Mouse (Mus musculus) heart, adult 2 months (tissue): ENCODE measurements around the gene Ttc16. TPM values are rescaled to one million over a fixed set of nuclear protein-coding genes. Genes with fewer than 3 reads are reported as not detected.

ENCODE experiments used
- DNase-seq, 2 experiments: peaks; one replicate each; pipeline ENCODE4 v3.0.0; 2021
- H3K27ac ChIP-seq: fragments of 200-600 bp; 2 replicates; pipeline ENCODE4 v1.8.1; 2022
- H3K27me3 ChIP-seq: fragments of 200-500 bp; 2 replicates; pipeline ENCODE4 v1.6.1; 2012; ENCODE audit warnings: mild to moderate bottlenecking, low read length, inconsistent platforms, mixed read lengths; ENCODE audit not compliant: control insufficient read depth, insufficient read depth
- H3K36me3 ChIP-seq: fragments of 200-500 bp; 2 replicates; pipeline ENCODE4 v1.6.1; 2012; ENCODE audit warnings: low read length, inconsistent platforms; ENCODE audit not compliant: control insufficient read depth, insufficient read depth
- H3K4me1 ChIP-seq: fragments of 200-500 bp; 2 replicates; pipeline ENCODE4 v1.6.1; 2011; ENCODE audit warnings: low read length; ENCODE audit not compliant: control insufficient read depth, insufficient read depth
- H3K4me3 ChIP-seq: fragments of 200-600 bp; 2 replicates; pipeline ENCODE4 v1.8.1; 2022
- H3K79me2 ChIP-seq: fragments of 200-500 bp; replicated peaks from 2 replicates; pipeline ENCODE4 v1.6.1; 2012; ENCODE audit warnings: mild to moderate bottlenecking, inconsistent platforms, low read length, moderate library complexity, mixed read lengths; ENCODE audit not compliant: control insufficient read depth, insufficient read depth
- H3K9ac ChIP-seq: fragments of 200-500 bp; 2 replicates; pipeline ENCODE4 v1.6.1; 2012; ENCODE audit warnings: low read depth, mild to moderate bottlenecking, control low read depth, inconsistent platforms, low read length, mixed read lengths
- CTCF ChIP-seq: fragments of 200-600 bp; IDR thresholded peaks from 2 replicates; pipeline ENCODE4 v1.8.1; 2022; ENCODE audit warnings: antibody characterized with exemption, mild to moderate bottlenecking, moderate library complexity
- EP300 ChIP-seq: fragments of 200-500 bp; IDR thresholded peaks from 2 replicates; pipeline ENCODE4 v1.6.1; 2011; ENCODE audit warnings: low read depth, low read length, control low read depth; ENCODE audit not compliant: insufficient read depth
- POLR2A ChIP-seq: fragments of 200-500 bp; IDR thresholded peaks from 2 replicates; pipeline ENCODE4 v1.6.1; 2011; ENCODE audit warnings: mild to moderate bottlenecking, low read depth, low read length, control low read depth; ENCODE audit not compliant: insufficient read depth
- WGBS: fragments of 180-500 bp; shearing (Covaris S2); methylation state at CpG from one replicate; pipeline ENCODE4 v1.1.7; 2018; 5-methylcytosine and 5-hydroxymethylcytosine counted together
- intact Hi-C: fragments of 180-260 bp; cut with DNase I; formaldehyde crosslinking; loops from one replicate; pipeline ENCODE4 v1.15.1; 2025
- microRNA-seq, 2 experiments: library from miRNA; unstranded; fragments of <30 nt; microRNA quantifications; one replicate each; pipeline ENCODE4 v1.2.0; 2021
- polyA plus RNA-seq: library from polyadenylated mRNA; depleted of rRNA; stranded (reverse); fragments of >200 nt; gene quantifications from 2 replicates; pipeline ENCODE4 v1.2.3, GENCODE M21; 2012; rRNA removed
- total RNA-seq, 2 experiments: library from RNA; stranded (reverse); gene quantifications; 2 replicates each; pipeline ENCODE4 v1.2.3; 2021

The Ttc16 gene
- total and polyA plus RNA-seq, 3 experiments: 0.10 to 0.98 (median 0.11) TPM

DNA sequence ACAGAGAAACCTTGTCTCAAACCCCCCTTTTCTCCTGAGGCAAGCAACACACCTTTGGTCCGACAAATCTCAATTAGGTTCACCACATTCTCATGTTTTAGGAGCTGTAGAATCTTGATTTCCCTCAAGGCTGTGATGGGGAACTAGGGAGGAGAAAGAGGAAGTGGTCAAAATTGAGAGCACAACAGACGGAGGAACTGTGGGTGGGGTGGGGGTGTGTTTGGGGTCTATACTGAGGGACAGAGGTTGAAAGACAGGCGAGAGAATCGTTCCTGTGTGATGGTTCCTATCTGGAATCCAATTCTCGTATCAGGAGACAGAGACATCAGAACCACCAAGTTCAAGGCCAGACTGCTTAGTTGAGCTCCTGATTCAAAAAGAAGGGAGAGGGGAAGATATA, 65.0 kb downstream of the Ttc16 start:
- 68% methylated on average over 5 of the region's 5 CpGs for WGBS
- intact Hi-C loops: loop anchor here (5.0 kb wide), 1 partner anchor 137 kb away; the partner anchor contains the start of gene Stxbp1
- Histone ChIP-seq H3K79me2 (peaks cover 2% of the 10 kb centered on the region), H3K27me3 (no peaks in the 10 kb centered on the region), H3K36me3 (peaks cover 4% of the 10 kb centered on the region; the same call in 1 of the 2 replicates), H3K9ac (no peak overlapping the region), H3K27ac (no peak overlapping the region), H3K4me1 (peaks cover 16% of the 10 kb centered on the region), H3K4me3 (no peak overlapping the region)
- TF ChIP-seq POLR2A: no peak
- no peak for TF ChIP-seq EP300
- TF ChIP-seq CTCF: no peak
- no peak for DNase-seq

DNA sequence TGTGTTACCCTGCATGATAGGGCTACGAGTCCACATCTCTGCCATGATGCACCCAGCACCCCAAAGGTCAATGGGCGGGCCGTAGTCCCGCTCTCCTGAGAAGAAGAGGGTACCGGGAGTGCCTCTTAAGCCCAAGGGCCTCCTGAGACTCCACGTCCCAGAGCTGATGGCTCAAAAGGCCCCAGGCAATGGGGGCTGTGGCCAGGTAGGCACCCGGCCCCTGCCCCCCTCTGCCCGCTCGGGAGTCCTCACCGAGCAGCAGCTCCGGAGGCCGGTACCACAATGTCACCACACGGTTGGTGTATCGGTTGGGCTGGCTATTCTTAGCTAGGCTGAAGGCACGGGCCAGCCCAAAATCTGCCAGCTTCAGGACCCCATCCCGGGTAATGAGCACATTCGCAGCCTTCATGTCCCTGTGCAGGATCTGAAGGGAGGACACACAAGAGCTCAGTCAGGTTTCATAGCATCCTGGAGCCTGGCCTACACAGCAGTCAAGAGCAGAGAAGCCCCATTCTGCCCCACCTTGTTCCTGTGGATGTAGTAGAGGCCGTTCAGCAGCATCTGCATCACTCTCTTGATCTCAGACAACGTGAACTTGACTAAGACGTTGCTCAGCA, 65.8 kb downstream of the Ttc16 start:
- TF ChIP-seq EP300: no peak
- no peak for TF ChIP-seq CTCF
- no peak for TF ChIP-seq POLR2A
- H3K27ac ChIP-seq: no peak overlapping the region
- H3K4me3 ChIP-seq: no peak overlapping the region
- WGBS: 85% methylated on average over 20 of the region's 20 CpGs
- H3K9ac ChIP-seq: no peak overlapping the region
- H3K79me2 ChIP-seq: peaks cover 2% of the 10 kb centered on the region
- H3K36me3 ChIP-seq: peaks cover 4% of the 10 kb centered on the region; the same call in 1 of the 2 replicates
- intact Hi-C loops: loop anchor here (5.0 kb wide), 1 partner anchor 138 kb away; the partner anchor contains the start of gene Stxbp1
- H3K4me1 ChIP-seq: peaks cover 12% of the 10 kb centered on the region
- no peaks in the 10 kb centered on the region for H3K27me3 ChIP-seq
- no peak for DNase-seq

- Histone ChIP-seq H3K27ac (no peak overlapping the region), H3K9ac (no peak overlapping the region), H3K36me3 (peaks cover 4% of the 10 kb centered on the region; the same call in 1 of the 2 replicates), H3K4me1 (peaks cover 4% of the 10 kb centered on the region), H3K4me3 (no peak overlapping the region), H3K79me2 (peaks cover 2% of the 10 kb centered on the region), H3K27me3 (no peaks in the 10 kb centered on the region)
- intact Hi-C loops: no loop called here
- 41% methylated on average over 3 of the region's 3 CpGs for WGBS
- TF ChIP-seq POLR2A (no peak), EP300 (no peak), CTCF (peak; percentile 93; the same call in 1 of the 2 replicates)
- peak in 1 of 2 experiments; percentile 71 for DNase-seq
Measured at GRCm38 (mm10) chr2:32708643-32709042, 66.8 kb downstream of the Ttc16 start.

Small RNAs within 50 kb of the gene (microRNA-seq; reads per million reads assigned to microRNA genes)
- gene Mir2861: 0 reads per million in 2 experiments
- 0 reads per million in 2 experiments for gene Mir3960

Other genes starting within 250 kb of the Ttc16 start
- 1 to 10 TPM; 7.0 to 7.1 TPM for gene Fam102a, start 240.3 kb downstream of the Ttc16 start, total RNA-seq
- 9.2 and 10.6 TPM in 2 replicates for gene Fam102a, start 240.3 kb downstream of the Ttc16 start, polyA plus RNA-seq
- gene Dpm2, start 204.8 kb downstream of the Ttc16 start, total RNA-seq: 10 to 100 TPM; 17.4 to 18.0 TPM
- 65.3 and 69.2 TPM in 2 replicates for gene Dpm2, start 204.8 kb downstream of the Ttc16 start, polyA plus RNA-seq
- gene Pip5kl1, start 200.8 kb downstream of the Ttc16 start, total RNA-seq: not detected
- gene Pip5kl1, start 200.8 kb downstream of the Ttc16 start, polyA plus RNA-seq: 0.25 TPM in 1 of 2 replicates, not detected in the other
- not detected for gene 9430097D07Rik, start 199.9 kb downstream of the Ttc16 start, total RNA-seq
- not detected in 2 replicates for gene 9430097D07Rik, start 199.9 kb downstream of the Ttc16 start, polyA plus RNA-seq
- gene St6galnac4, start 188.5 kb downstream of the Ttc16 start, total RNA-seq: 10 to 100 TPM; 16.2 to 17.8 TPM
- 25.2 and 28.6 TPM in 2 replicates for gene St6galnac4, start 188.5 kb downstream of the Ttc16 start, polyA plus RNA-seq
- 100 to 1,000 TPM; 107 to 125 TPM for gene St6galnac6, start 175.9 kb downstream of the Ttc16 start, total RNA-seq
- gene St6galnac6, start 175.9 kb downstream of the Ttc16 start, polyA plus RNA-seq: 129 and 174 TPM in 2 replicates
- gene Ak1, start 153.9 kb downstream of the Ttc16 start, total RNA-seq: 100 to 1,000 TPM; 606 to 670 TPM
- 584 and 623 TPM in 2 replicates for gene Ak1, start 153.9 kb downstream of the Ttc16 start, polyA plus RNA-seq
- 100 to 1,000 TPM; 113 to 122 TPM for gene Eng, start 129.0 kb downstream of the Ttc16 start, total RNA-seq
- 230 and 239 TPM in 2 replicates for gene Eng, start 129.0 kb downstream of the Ttc16 start, polyA plus RNA-seq
- 1 to 10 TPM; 4.6 to 5.7 TPM for gene Fpgs, start 71.5 kb downstream of the Ttc16 start, total RNA-seq
- 17.8 and 18.0 TPM in 2 replicates for gene Fpgs, start 71.5 kb downstream of the Ttc16 start, polyA plus RNA-seq
- 10 to 100 TPM; 21.0 to 25.3 TPM for gene Cdk9, start 62.6 kb downstream of the Ttc16 start, total RNA-seq
- 42.3 and 49.3 TPM in 2 replicates for gene Cdk9, start 62.6 kb downstream of the Ttc16 start, polyA plus RNA-seq
- gene Sh2d3c, start 54.6 kb downstream of the Ttc16 start, total RNA-seq: 10 to 100 TPM; 27.1 to 28.9 TPM
- gene Sh2d3c, start 54.6 kb downstream of the Ttc16 start, polyA plus RNA-seq: 38.7 and 52.8 TPM in 2 replicates
- not detected for gene 6330409D20Rik, start 34.6 kb downstream of the Ttc16 start, total RNA-seq
- gene 6330409D20Rik, start 34.6 kb downstream of the Ttc16 start, polyA plus RNA-seq: not detected in 2 replicates
- gene Tor2a, start 18.4 kb downstream of the Ttc16 start, total RNA-seq: 1 to 10 TPM; 8.2 to 9.4 TPM
- 19.4 and 22.2 TPM in 2 replicates for gene Tor2a, start 18.4 kb downstream of the Ttc16 start, polyA plus RNA-seq
- 1 to 10 TPM; 2.4 to 4.2 TPM for gene Ptrh1, start 153 bp upstream of the Ttc16 start, total RNA-seq
- 2.2 and 3.3 TPM in 2 replicates for gene Ptrh1, start 153 bp upstream of the Ttc16 start, polyA plus RNA-seq
- not detected for gene Cfap157, start 8.8 kb upstream of the Ttc16 start, total RNA-seq
- gene Cfap157, start 8.8 kb upstream of the Ttc16 start, polyA plus RNA-seq: 0.12 TPM in 1 of 2 replicates, not detected in the other
- gene Stxbp1, start 71.6 kb upstream of the Ttc16 start, total RNA-seq: 10 to 100 TPM in 1 of 2 experiments, 1 to 10 TPM in 1; 9.8 to 11.4 TPM
- gene Stxbp1, start 71.6 kb upstream of the Ttc16 start, polyA plus RNA-seq: 14.4 and 15.6 TPM in 2 replicates
- gene Fam129b, start 100.5 kb upstream of the Ttc16 start, total RNA-seq: 10 to 100 TPM; 19.5 to 20.0 TPM
- gene Fam129b, start 100.5 kb upstream of the Ttc16 start, polyA plus RNA-seq: 21.0 and 21.5 TPM in 2 replicates
- 10 to 100 TPM; 60.6 to 64.0 TPM for gene Rpl12, start 185.9 kb upstream of the Ttc16 start, total RNA-seq
- gene Rpl12, start 185.9 kb upstream of the Ttc16 start, polyA plus RNA-seq: 150 and 174 TPM in 2 replicates
- gene Lrsam1, start 186.0 kb upstream of the Ttc16 start, total RNA-seq: 10 to 100 TPM; 12.6 to 16.3 TPM
- gene Lrsam1, start 186.0 kb upstream of the Ttc16 start, polyA plus RNA-seq: 11.4 and 14.8 TPM in 2 replicates
- gene Slc2a8, start 206.4 kb upstream of the Ttc16 start, total RNA-seq: 10 to 100 TPM; 12.8 to 16.6 TPM
- 25.2 and 35.7 TPM in 2 replicates for gene Slc2a8, start 206.4 kb upstream of the Ttc16 start, polyA plus RNA-seq